Comparison of ENCODE assay signal across 16 mouse cellular contexts in genomic region chr2:146356524-146356923, GRCm38 (mm10).
DNase-seq lines count a peak whose midpoint lies in the region; ATAC-seq lines count a peak whose summit lies in the region.
"Had no signal": no experiment of that assay in that cellular context is flagged by ENCODE, and none has a peak within 500 bp of the region (broad histone marks: within the 10 kb centered on the region; RNA-seq: fewer than 3 reads in every experiment).

No protein-coding gene starts in this region.

- H3K4me3 ChIP-seq in kidney, embryonic 16.5 days (ENCODE audit: low read length), result no peak overlapping the region
- H3K4me3 ChIP-seq: embryonic facial prominence, embryonic 10.5 days; heart, adult 2 months; heart, embryonic 12.5 days; hindbrain, embryonic 10.5 days; intestine, embryonic 15.5 days had no signal

- H3K27ac ChIP-seq in kidney, embryonic 16.5 days (ENCODE audit: low read length), result no peak overlapping the region
- H3K27ac ChIP-seq: embryonic facial prominence, embryonic 10.5 days; heart, adult 2 months; hindbrain, embryonic 10.5 days; hindbrain, embryonic 14.5 days; intestine, embryonic 15.5 days had no signal

- H3K27me3 ChIP-seq in kidney, embryonic 16.5 days (ENCODE audit: insufficient read depth, low read length), result no peaks in the 10 kb centered on the region
- H3K27me3 ChIP-seq: heart, embryonic 12.5 days; intestine, embryonic 15.5 days had no signal

- no peaks in the 10 kb centered on the region for H3K4me1 ChIP-seq in kidney, embryonic 16.5 days (ENCODE audit: insufficient read depth, low read length)
- H3K4me1 ChIP-seq: hindbrain, embryonic 10.5 days; intestine, embryonic 15.5 days had no signal

- ATAC-seq in kidney, embryonic 16.5 days (ENCODE audit: low FRiP score, low TSS enrichment), result no peak
- ATAC-seq: forebrain, embryonic 14.5 days; intestine, embryonic 15.5 days had no signal

- WGBS in kidney, embryonic 16.5 days, result 69% methylated on average over 6 of the region's 6 CpGs

- H3K36me3 ChIP-seq in kidney, embryonic 16.5 days (ENCODE audit: insufficient read depth, low read length), result 0 out of 2 replicates have a peak, but pooled peaks cover 3% of the 10 kb centered on the region
- H3K36me3 ChIP-seq: intestine, embryonic 15.5 days had no signal

- no peak overlapping the region for H3K4me2 ChIP-seq in kidney, embryonic 16.5 days (replicated peaks; ENCODE audit: low read depth, low read length)
- H3K4me2 ChIP-seq: heart, embryonic 12.5 days; hindbrain, embryonic 14.5 days; intestine, embryonic 15.5 days had no signal

- peak; percentile 26 to 44 for DNase-seq in frontal cortex, postnatal 36 days (ENCODE audit: low spot score in 2 of 2)
- no peak for DNase-seq in frontal cortex, postnatal 25 days (ENCODE audit: low spot score in 2 of 2)
- DNase-seq in left cerebral cortex, postnatal 36 days (ENCODE audit: low spot score in 2 of 2), result peak; percentile 24 to 26
- no peak for DNase-seq in left cerebral cortex, adult 11 months (ENCODE audit: low spot score)
- DNase-seq in R1 (ENCODE audit: low read depth, low spot score), result peak; percentile 4
- peak; percentile 89 for DNase-seq in brain, adult 2 months (ENCODE audit: low read depth, low spot score)
- DNase-seq: adrenal gland, postnatal 10 days; gastrocnemius, postnatal 10 days; heart, adult 2 months had no signal

- H3K9ac ChIP-seq in kidney, embryonic 16.5 days (replicated peaks; ENCODE audit: low read length), result no peak overlapping the region
- H3K9ac ChIP-seq: heart, embryonic 12.5 days; hindbrain, embryonic 14.5 days; intestine, embryonic 15.5 days had no signal

- intact Hi-C loops in left cerebral cortex, postnatal 36 days (cut with DNase I), result no loop called here

- no peaks in the 10 kb centered on the region for H3K9me3 ChIP-seq in kidney, embryonic 16.5 days (ENCODE audit: low read length)
- H3K9me3 ChIP-seq: embryonic facial prominence, embryonic 10.5 days; heart, embryonic 12.5 days; hindbrain, embryonic 10.5 days; intestine, embryonic 15.5 days had no signal

Comparison
In these comparisons a context has a peak if more than half of its experiments do, and no peak if none do; other contexts are left out.
1. DNase-seq: peak in frontal cortex, postnatal 36 days (2 of 2), left cerebral cortex, postnatal 36 days (2 of 2), R1 (single experiment) and brain, adult 2 months (single experiment); none in frontal cortex, postnatal 25 days (0 of 2) and left cerebral cortex, adult 11 months (single experiment).